Mouse (Mus musculus) spleen, postnatal 10 days (tissue): ENCODE data around the gene Smg8.

Experiments
- DNase-seq, 2 experiments: peaks; one replicate each; pipeline ENCODE4 v3.0.0; 2021 to 2022; ENCODE audit warnings: low spot score in 2 of 2

Smg8 gene

GRCm38 (mm10) chr11:87043052-87043451, 43.5 kb downstream of the Smg8 start:
- no peak for DNase-seq

GRCm38 (mm10) chr11:87039307-87039963, 47.1 kb downstream of the Smg8 start:
- DNase-seq: peak in 1 of 2 experiments; percentile 19

GRCm38 (mm10) chr11:87036180-87036579, 50.4 kb downstream of the Smg8 start:
- peak in 1 of 2 experiments; percentile 25 for DNase-seq

DNA sequence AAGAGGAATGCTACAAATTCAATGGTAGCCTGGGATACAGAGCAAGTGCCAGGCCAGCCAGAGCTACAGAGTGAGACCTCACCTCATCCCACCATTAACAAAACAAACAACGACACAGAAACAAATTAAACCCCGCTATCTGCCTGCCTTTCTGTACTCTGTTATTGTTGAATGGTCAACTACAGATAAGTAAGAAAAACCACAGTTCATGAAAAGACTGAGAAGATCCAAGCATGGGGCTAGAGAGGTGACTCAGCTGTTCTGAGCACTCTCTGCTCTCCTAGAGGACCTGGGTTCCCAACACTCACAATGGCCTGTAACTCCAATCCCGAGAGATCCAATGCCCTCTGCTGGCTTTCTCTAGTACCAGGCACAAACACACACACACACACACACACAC, 58.4 kb downstream of the Smg8 start:
- no peak for DNase-seq
